Mouse (Mus musculus): ENCODE measurements around the gene Mast4.

The Mast4 gene

DNA sequence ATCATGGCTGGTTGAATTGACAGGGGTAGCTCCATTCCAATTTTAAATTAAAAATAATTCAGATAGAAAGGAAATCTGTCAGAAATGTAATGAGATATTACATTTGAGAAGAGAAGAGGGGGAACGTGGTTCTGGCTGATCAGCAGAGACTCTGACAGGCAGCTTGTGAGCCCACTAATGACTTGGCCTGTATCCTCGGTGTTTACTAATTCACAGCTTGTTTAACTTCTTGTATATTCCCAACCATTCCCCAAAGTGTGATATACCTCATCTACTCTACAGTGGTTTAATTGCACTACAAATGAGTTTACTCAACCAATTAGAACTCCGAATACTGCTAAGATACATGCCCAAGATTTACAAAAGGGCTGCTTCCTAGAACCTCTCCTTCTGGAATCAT, 555.0 kb downstream of the Mast4 start:
- DNase-seq (ENCODE audit: low read depth, low spot score): no peak
- H3K27me3 ChIP-seq (ENCODE audit: control insufficient read depth, insufficient read depth, low read length, poor library complexity, severe bottlenecking): no peaks in the 10 kb centered on the region
- peaks cover 11% of the 10 kb centered on the region for H3K36me3 ChIP-seq (ENCODE audit: control insufficient read depth, insufficient read depth, low read length, poor library complexity, severe bottlenecking)

DNA sequence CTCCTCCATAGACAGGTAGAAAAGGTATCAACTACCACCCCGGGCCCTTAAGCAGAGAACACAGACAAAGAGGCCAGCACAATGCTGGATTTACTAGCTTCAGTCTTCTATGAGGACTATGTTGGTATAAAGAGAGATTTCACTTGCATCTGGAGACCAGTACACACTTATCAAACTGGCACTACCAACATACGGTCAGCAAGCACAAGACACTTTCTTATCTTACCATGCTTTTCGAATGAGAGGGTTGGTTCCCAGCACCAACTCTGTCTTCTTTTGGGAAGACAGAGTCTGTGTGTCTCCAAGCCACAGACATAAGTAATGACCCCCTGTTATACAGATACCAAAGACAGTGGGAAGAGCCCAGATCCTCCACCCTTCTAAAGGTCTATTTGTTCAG, 555.4 kb downstream of the Mast4 start:
- DNase-seq (ENCODE audit: low read depth, low spot score): no peak
- H3K27me3 ChIP-seq (ENCODE audit: control insufficient read depth, insufficient read depth, low read length, poor library complexity, severe bottlenecking): no peaks in the 10 kb centered on the region
- H3K36me3 ChIP-seq (ENCODE audit: control insufficient read depth, insufficient read depth, low read length, poor library complexity, severe bottlenecking): peaks cover 14% of the 10 kb centered on the region

DNA sequence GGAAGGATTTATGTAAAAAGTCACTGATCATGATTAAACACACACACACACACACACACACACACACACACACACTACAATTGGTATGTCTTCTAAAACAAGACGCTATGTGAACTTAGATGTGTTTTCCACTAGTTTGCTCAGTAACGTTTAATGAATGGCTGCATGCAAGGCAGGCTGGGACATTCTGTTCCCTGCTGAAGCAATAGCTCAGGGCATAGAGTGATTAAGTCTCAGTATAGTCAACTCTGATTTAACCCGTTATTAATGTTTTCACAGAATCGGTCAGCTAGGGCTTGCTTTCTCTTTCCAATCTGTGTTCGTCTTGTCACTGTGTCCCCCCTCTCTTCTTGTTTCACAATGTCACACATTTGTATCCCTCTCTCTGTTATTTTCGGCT, 558.8 kb downstream of the Mast4 start:
- Histone ChIP-seq H3K36me3 (ENCODE audit: control insufficient read depth, insufficient read depth, low read length, poor library complexity, severe bottlenecking) (peaks cover 19% of the 10 kb centered on the region), H3K27me3 (ENCODE audit: control insufficient read depth, insufficient read depth, low read length, poor library complexity, severe bottlenecking) (no peaks in the 10 kb centered on the region)
- DNase-seq (ENCODE audit: low read depth, low spot score): no peak

DNA sequence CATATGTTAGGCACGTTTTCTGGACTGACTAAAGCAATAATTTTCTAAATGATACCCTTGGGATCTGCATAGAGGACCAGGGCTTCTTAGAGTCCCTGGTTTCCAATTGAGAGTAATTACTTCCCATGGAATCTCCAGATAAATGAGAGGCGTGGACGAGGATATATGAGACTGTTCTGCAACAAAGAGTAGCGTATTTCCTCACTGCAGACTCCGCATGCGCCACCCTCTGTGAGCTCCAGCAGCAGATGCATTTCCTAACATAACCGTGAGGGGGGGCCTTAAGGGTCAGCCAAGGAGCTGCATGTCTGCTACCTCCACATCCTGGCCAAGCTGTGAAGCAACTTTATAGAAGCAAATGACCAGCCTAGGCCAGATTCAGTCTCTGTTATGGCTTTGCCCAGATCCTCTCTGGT, 559.5 kb downstream of the Mast4 start:
- H3K36me3 ChIP-seq (ENCODE audit: control insufficient read depth, insufficient read depth, low read length, poor library complexity, severe bottlenecking): peaks cover 18% of the 10 kb centered on the region
- DNase-seq (ENCODE audit: low read depth, low spot score): no peak
- no peaks in the 10 kb centered on the region for H3K27me3 ChIP-seq (ENCODE audit: control insufficient read depth, insufficient read depth, low read length, poor library complexity, severe bottlenecking)

DNA sequence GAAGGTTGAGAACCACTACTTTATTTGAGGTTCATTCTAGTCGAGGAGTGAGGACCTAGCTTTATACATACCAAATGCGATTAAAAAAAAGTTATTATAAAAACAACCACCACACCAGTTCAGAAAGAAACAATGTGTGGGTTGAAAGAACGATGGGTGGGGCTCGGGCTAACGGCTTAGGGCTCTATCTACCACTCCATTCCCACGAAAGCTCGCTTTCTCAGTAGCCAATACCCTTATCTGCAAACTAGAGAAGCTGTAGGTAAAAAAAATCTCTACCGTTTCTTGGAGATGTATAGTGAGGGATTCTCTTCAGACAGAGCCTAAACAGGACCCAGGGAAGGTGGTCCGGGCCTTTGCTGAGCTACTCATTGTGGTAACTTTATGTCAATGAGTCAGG, 561.1 kb downstream of the Mast4 start:
- no peaks in the 10 kb centered on the region for H3K27me3 ChIP-seq (ENCODE audit: control insufficient read depth, insufficient read depth, low read length, poor library complexity, severe bottlenecking)
- DNase-seq (ENCODE audit: low read depth, low spot score): no peak
- peaks cover 20% of the 10 kb centered on the region for H3K36me3 ChIP-seq (ENCODE audit: control insufficient read depth, insufficient read depth, low read length, poor library complexity, severe bottlenecking)

DNA sequence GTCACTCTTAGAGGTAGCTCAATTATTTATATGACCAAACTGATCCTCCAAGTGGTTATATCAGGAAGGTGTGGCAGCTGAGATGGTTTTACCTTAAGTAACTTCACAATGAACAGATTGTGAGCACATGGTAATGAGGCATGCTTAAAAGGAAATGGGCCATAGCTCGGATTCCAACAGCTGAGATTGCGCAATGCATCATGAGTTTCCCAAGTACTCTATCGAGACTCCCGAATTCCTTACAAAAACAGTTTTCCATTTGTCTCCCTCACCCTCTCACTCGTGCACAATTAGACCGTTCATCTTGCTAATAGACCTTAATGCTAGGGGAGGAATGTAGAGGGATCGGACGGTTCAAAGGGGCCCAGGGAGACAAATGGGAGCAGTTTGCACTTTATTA, 564.1 kb downstream of the Mast4 start:
- no peak for DNase-seq (ENCODE audit: low read depth, low spot score)
- Histone ChIP-seq H3K36me3 (ENCODE audit: control insufficient read depth, insufficient read depth, low read length, poor library complexity, severe bottlenecking) (peaks cover 20% of the 10 kb centered on the region), H3K27me3 (ENCODE audit: control insufficient read depth, insufficient read depth, low read length, poor library complexity, severe bottlenecking) (no peaks in the 10 kb centered on the region)

DNA sequence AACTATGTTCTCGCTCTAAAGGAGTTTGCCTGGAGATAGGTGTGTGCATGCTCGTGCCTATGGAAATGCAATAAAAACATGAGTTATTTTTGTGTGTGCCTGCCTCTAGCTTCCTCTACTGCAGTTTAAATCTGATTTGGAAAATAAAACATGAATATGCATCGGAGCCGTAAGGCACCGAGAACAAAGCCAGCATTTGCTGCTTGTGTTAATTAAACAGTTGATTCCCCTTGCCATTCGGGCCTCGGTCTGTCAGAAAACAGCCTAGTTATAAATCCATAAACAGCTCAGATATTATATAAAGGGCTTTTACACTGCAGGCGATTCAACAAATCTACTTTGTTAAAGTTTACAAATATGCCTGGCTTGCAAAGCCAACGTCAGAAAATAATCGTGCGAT, 565.8 kb downstream of the Mast4 start:
- no peaks in the 10 kb centered on the region for H3K27me3 ChIP-seq (ENCODE audit: control insufficient read depth, insufficient read depth, low read length, poor library complexity, severe bottlenecking)
- H3K36me3 ChIP-seq (ENCODE audit: control insufficient read depth, insufficient read depth, low read length, poor library complexity, severe bottlenecking): peaks cover 15% of the 10 kb centered on the region
- DNase-seq (ENCODE audit: low read depth, low spot score): no peak

DNA sequence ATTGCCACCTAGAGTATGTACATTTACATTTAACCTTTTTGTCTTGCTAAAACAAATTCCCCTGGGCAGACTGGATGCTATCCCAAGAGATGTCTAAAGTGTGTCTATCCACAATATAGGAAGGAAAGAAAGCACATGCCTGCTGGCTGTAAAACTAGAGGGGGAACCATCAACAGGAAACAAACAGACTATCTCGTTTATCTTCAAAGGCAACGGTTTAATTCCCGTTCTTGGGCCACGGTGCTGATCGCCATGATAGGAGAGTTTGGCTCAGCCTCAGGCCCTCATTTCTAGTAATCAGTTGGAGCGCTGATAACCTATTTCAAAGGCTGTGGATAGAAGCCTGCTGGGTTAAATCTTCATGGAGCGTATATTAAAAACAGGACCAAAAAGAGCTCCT, 567.2 kb downstream of the Mast4 start:
- no peaks in the 10 kb centered on the region for H3K27me3 ChIP-seq (ENCODE audit: control insufficient read depth, insufficient read depth, low read length, poor library complexity, severe bottlenecking)
- H3K36me3 ChIP-seq (ENCODE audit: control insufficient read depth, insufficient read depth, low read length, poor library complexity, severe bottlenecking): peaks cover 10% of the 10 kb centered on the region
- DNase-seq (ENCODE audit: low read depth, low spot score): no peak

DNA sequence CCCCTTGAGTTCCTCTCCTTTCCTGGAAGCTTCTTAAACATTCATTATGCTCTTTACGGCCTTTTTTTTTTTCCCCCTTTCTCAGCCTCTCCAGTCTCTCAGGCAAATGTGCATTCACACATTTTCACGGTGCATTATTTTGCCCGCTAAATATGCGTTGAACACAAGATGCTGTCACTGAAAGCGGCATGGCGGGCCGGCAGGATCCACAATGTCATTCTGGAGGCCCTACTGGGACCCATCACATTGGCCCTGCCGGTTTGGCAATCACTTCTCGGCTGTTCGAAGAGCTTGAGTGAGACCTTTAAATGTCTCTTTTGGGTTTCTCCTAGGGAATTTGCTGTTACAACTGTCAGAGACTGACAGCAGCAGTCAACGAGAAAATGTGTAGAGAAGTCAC, 569.1 kb downstream of the Mast4 start:
- peaks cover 11% of the 10 kb centered on the region for H3K36me3 ChIP-seq (ENCODE audit: control insufficient read depth, insufficient read depth, low read length, poor library complexity, severe bottlenecking)
- DNase-seq (ENCODE audit: low read depth, low spot score): no peak
- H3K27me3 ChIP-seq (ENCODE audit: control insufficient read depth, insufficient read depth, low read length, poor library complexity, severe bottlenecking): no peaks in the 10 kb centered on the region

DNA sequence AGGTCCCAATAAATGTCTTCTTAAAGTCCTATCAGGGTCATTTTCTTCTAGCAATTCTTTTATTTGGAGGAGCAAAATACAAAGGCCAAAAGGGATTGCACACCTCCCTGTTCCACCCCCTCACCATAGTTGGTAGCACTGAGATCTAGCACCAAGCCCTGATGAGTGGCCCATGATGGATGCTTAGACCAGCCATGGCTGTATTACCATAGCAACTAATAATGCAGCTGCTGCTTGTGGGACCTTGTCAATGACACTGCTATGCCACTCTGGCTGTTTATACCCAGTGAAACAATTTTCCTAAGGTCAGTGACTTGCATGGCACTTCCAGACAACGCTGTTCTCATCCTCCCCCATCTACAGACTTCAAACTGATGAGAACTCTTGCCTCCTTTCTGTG, 570.1 kb downstream of the Mast4 start:
- Histone ChIP-seq H3K36me3 (ENCODE audit: control insufficient read depth, insufficient read depth, low read length, poor library complexity, severe bottlenecking) (peaks cover 11% of the 10 kb centered on the region), H3K27me3 (ENCODE audit: control insufficient read depth, insufficient read depth, low read length, poor library complexity, severe bottlenecking) (no peaks in the 10 kb centered on the region)
- DNase-seq (ENCODE audit: low read depth, low spot score): no peak

DNA sequence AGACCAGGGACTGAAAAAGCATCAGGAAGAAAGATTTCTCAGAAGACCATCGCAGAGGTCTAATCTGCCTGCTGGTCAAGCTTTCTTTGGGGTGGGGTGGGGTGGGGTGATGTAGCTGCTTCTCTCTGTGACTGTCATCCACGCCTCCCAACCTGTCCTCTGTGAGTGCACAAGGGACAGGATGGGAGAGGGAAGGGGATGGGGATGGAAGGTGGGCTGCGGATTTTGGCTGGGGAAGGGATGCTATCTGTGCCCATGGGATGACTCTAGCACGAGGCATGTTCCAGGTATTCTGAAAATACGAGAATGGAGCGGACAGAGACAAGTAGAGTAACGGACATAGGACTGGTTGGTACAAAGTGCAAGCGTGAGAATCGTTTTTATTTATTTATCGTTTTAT, 572.1 kb downstream of the Mast4 start:
- no peak for DNase-seq (ENCODE audit: low read depth, low spot score)
- Histone ChIP-seq H3K27me3 (ENCODE audit: control insufficient read depth, insufficient read depth, low read length, poor library complexity, severe bottlenecking) (no peaks in the 10 kb centered on the region), H3K36me3 (ENCODE audit: control insufficient read depth, insufficient read depth, low read length, poor library complexity, severe bottlenecking) (peaks cover 11% of the 10 kb centered on the region)

DNA sequence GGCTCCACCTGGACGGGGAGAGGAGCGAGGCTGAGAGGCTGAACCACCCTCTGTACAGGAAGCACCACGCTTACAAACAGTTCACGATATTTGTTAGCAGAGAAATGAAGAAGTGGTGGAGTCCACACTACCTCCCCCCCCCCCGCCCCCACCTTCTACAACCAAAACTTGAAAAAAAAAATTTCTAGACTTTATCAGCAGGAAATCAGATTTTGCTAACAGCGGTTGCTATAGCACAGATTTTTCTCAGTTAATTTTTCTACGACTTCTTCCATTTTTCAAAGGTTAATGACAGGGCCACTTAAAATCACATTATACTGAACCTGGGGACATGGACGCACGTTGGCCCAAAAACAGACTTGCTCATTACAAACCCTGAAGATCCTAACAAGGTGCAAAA, 572.9 kb downstream of the Mast4 start:
- peaks cover 10% of the 10 kb centered on the region for H3K36me3 ChIP-seq (ENCODE audit: control insufficient read depth, insufficient read depth, low read length, poor library complexity, severe bottlenecking)
- DNase-seq (ENCODE audit: low read depth, low spot score): peak; percentile 24
- no peaks in the 10 kb centered on the region for H3K27me3 ChIP-seq (ENCODE audit: control insufficient read depth, insufficient read depth, low read length, poor library complexity, severe bottlenecking)

DNA sequence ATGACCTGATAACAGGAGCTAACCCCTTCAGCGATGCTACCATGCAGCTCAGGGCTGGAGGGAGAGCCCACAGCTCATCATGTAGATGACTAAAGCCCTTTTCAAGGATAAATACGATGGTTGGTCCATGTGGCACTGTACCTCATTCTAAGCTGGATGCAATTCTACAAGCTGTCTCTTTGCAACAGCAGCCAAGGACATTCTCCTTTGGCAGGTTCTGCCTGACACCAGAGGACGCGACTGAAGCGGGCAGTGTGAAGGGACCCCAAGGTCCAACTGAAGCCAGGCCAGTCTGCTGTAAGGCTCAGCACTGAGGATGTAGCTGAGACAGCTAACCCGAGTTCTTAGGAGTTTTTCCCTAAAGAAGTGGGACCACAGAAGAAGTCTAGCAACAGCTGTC, 576.3 kb downstream of the Mast4 start:
- H3K27me3 ChIP-seq (ENCODE audit: control insufficient read depth, insufficient read depth, low read length, poor library complexity, severe bottlenecking): no peaks in the 10 kb centered on the region
- no peak for DNase-seq (ENCODE audit: low read depth, low spot score)
- peaks cover 10% of the 10 kb centered on the region for H3K36me3 ChIP-seq (ENCODE audit: control insufficient read depth, insufficient read depth, low read length, poor library complexity, severe bottlenecking)

DNA sequence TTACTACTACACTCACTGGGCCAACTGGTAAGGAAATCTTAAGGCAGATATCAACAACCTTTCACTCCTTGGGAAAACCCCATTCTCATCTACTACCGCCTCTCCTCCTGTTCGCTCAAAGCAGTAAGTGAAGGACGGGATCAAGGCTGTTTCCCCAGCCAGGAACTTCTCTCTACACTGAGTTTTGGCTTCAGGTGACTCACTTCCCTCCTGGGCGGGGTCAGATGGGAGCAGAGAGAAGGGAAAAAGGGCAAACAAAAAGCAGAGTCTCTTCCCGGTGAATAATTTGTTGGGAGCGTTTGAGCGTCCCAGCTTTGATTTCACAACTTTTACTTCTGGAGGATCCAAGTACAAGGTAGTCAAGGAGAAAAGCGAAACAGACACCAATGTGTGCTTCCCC, 578.2 kb downstream of the Mast4 start:
- no peaks in the 10 kb centered on the region for H3K27me3 ChIP-seq (ENCODE audit: control insufficient read depth, insufficient read depth, low read length, poor library complexity, severe bottlenecking)
- no peak for DNase-seq (ENCODE audit: low read depth, low spot score)
- H3K36me3 ChIP-seq (ENCODE audit: control insufficient read depth, insufficient read depth, low read length, poor library complexity, severe bottlenecking): peaks cover 7% of the 10 kb centered on the region

DNA sequence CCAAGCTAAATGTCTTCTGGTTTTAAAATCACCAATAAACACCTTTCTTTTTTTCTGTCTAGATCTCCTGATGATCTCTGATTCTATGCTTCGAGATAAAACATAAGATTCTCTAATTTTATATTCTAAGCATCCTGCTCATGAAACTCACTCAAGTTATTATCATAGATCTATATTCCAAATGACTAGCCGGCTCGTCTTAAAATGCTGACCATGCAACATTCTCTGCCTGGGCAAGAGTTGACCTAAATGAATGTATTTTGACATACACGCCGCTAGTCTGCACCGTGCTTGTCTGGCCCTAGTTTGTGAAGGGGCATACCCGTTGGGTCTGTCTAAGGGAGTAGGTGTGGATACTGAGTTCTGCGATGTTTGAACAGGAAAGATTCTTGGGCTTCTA, 579.2 kb downstream of the Mast4 start:
- no peak for DNase-seq (ENCODE audit: low read depth, low spot score)
- no peaks in the 10 kb centered on the region for H3K27me3 ChIP-seq (ENCODE audit: control insufficient read depth, insufficient read depth, low read length, poor library complexity, severe bottlenecking)
- peaks cover 8% of the 10 kb centered on the region for H3K36me3 ChIP-seq (ENCODE audit: control insufficient read depth, insufficient read depth, low read length, poor library complexity, severe bottlenecking)

DNA sequence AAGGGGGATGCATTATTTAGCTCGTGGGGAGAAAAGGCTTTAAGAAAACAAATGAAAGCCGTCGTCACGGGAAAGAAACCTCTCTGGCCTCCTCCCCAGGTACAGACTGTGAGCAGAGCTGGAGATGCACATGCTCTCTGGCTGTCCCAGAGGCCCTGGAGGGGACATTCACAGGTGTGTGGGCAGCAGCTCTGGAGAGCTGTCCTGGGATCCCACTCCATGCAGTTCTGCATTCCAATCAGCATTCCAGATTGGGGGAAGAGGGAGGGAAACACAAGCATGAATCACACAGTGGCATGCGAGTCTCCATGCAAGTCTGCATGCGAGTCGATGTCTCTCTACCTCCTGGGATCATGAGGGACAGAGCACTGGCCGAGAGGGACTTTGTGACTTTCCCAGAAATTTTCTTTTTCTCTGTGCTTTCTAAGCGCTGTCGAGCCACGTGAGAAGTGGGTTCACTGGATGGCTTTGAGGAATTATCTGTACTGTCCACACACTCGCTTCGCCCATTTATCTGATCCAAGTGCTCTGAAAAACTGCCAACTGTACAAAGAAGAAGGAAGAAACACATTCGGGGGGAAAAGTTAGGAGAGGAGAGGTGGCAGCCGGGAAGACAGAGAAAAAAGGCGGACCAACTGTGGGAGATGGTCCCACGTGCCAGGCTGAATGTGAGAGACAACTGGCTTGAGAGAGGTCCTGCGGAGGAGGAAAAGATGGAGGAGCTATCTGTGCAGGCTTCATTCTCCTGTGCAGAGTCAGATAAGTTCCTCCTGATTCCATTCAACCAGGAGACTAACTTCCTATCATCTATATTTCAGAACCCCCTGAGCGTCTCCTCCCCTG, 580.4 kb downstream of the Mast4 start:
- Histone ChIP-seq H3K27me3 (ENCODE audit: control insufficient read depth, insufficient read depth, low read length, poor library complexity, severe bottlenecking) (no peaks in the 10 kb centered on the region), H3K36me3 (ENCODE audit: control insufficient read depth, insufficient read depth, low read length, poor library complexity, severe bottlenecking) (peaks cover 11% of the 10 kb centered on the region)
- DNase-seq (ENCODE audit: low read depth, low spot score): no peak

Measured in splenic B cell, adult 2 months (primary cell).